Mouse (Mus musculus): ENCODE results near the gene Gm7029. TPM values are rescaled to one million over a fixed set of nuclear protein-coding genes. Genes with fewer than 3 reads are reported as not detected.
A peak's percentile ranks its signal among the peaks of the same experiment; 100 is the strongest.
"Not testable (repeated sequence)": the region's sequence is repeated elsewhere in the genome, so short reads cannot be mapped to it uniquely, and the experiment has no call there.

Gm7029 gene
- total RNA-seq, 2 experiments from 2014 or later, result not detected

DNA sequence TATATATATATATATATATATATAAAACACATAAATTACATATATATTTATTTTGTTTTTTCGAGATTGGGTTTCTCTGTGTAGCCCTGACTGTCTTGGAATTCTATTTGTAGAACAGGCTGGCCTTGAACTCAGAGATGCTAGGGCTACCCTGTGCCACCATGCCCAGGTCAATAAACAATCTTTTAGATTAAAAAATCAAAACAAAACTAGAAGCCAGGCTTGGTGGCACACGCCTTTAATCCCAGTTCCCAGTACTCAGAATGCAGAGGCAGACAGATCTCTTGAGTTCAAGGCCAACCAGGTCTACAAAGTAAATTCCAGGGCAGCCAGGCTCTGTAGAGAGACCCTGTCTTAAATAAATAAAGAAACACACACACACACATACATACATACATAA lies 17.7 kb downstream of the Gm7029 start:
- no peak for DNase-seq (ENCODE audit: low spot score in 2 of 2)

DNA sequence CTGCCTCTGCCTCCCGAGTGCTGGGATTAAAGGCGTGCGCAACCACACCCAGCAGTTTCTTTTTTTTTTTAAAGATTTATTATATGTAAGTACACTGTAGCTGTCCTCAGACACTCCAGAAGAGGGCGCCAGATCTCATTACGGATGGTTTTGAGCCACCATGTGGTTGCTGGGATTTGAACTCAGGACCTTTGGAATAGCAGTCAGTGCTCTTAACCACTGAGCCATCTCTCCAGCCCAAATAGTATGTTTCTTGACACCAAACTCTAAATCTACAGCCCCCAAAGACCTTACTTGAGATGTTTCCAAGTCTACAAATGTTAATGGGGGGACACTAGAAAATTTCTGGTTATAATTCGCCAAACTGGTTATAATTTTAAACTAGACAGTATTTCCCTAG lies 18.3 kb downstream of the Gm7029 start:
- not testable (repeated sequence) for DNase-seq (ENCODE audit: low spot score in 2 of 2)

DNA sequence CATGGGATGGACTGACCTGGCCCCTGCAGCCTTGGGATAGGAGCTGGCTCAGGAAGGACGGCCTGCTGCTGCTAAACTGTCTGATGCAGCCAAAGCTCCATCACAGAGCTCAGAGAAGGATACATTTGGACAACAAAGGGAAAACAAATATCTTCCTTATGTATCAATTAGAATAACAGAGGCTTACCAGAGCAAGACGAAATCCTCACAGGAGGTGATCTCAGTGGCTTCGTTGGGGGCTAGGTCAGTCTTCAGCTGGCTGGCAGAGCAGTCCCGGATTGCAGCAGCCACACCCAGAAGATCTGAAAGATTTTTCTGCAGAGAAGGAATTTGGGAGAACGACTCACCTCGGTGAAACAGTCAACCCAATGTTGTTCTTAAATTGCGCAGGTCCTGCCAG lies 18.8 kb downstream of the Gm7029 start:
- no peak for DNase-seq (ENCODE audit: low spot score in 2 of 2)

DNA sequence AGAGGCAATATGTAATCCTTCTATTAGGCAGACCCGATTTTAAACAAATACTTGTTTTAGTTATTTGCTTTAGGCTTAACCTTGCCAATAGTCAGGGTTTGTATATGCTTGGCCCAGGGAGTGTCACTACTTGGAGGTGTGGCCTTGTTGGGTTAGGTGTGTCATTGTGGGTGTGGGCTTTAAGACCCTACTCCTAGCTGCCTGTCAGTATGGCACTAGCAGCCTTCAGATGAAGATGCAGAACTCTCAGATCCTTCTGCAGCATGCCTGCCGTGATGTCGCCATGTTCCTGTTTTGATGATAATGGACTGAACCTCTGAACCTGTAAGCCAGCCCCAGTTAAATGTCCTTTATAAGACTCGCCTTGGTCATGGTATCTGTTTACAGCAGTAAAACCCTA lies 19.4 kb downstream of the Gm7029 start:
- DNase-seq (ENCODE audit: low spot score in 2 of 2), result not testable (repeated sequence)

DNA sequence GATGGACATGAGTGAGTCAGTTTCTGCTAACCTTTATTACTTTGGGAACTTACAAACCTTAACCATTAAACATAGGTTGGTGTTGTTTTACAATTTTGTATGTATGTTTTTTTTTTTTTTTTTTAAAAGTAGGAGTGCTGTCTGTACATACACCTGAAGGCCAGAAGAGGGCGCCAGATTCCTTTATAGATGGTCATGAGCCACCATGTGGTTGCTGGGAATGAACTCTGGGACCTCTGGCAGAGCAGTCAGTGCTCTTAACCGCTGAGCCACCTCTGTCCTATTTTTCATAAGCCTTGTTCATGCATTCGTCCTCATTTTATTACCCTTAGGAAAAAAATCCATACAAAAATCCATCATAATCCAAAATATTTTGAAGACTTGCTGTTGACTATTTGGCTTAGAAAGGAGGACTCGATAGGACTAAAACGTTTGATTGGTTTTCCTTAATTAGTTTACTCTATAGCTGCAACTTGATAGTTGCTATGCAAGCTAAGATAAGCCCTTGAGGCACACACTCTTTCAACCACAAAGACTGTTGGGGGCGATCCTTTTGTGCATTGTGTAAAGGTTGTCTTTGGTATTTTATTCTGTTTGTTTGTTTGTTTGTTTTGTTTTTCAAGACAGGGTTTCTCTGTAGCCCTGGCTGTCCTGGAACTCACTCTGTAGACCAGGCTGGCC lies 23.6 kb downstream of the Gm7029 start:
- no peak for DNase-seq (ENCODE audit: low spot score in 2 of 2)

DNA sequence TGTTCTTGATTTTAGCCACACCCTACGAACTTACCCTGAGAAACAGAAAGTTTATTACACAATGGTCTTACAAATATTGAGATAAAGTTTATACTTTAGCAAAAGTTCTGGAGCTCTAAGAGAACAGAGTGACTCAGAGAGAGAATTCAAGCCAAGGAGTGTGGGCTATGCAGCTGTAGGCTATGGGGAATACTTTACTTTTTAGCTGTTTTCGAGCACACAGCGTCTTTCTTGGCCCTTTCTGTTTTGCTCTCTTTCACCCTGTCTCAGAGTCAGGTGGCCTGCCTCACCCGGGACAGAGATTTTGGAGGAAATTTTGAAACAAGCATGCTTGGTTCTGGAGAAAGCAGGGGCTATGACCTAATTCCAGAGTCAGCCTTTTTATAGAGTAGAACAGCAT lies 24.6 kb downstream of the Gm7029 start:
- DNase-seq (ENCODE audit: low spot score in 2 of 2), result not testable (repeated sequence)

DNA sequence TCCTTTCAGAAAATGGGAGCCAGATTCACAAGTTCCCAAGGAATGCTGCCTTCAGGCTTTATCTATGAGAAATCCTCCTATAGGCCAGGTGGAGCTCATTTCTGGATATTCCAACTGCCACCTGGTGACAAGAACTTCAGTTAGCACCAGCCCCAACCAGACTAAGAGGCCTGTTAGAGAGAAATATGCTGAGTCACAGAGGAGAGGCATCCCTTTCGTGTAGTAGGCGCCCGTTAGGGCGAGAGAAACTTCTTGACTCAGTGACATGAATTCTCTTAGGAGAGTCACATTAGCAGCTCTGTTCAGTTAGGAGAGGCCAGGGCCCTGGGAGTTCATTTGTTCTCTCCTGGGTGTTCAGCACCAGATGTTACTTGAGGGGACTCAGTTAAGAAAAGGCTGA lies 26.0 kb downstream of the Gm7029 start:
- no peak for DNase-seq (ENCODE audit: low spot score in 2 of 2)

DNA sequence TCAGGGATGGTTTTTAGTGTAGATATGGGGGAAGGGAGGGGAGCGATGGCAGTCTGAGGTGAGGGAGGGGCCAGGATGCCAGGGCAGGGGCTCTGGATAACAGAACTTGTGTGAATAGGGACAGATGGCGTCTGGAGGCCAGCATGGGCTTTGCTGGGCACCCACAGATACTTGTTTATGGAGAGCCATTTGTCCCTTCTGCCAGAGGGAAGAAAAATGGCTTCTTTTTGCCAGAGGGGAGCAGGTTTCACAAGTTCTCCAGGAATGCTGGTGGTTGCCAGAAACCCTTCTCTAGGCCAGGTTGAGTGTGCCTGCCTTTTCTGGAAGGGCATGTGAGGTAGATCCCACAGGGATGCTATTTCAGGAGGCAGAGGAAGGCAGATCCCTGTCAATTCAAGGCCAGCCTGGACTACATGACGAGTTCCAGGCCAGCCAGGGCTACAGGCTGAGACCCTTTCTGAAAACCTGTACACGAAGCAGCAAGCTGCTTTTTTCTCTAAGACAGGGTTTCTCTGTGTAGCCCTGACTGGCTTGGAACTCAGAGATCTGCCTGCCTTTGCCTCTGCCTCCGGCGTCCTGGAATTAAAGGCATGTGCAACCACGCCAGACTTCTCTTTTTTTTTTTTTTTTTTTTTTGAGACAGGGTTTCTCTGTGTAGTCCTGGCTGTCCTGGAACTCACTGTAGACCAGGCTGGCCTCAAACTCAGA lies 26.8 kb downstream of the Gm7029 start:
- no peak for DNase-seq (ENCODE audit: low spot score in 2 of 2)

DNA sequence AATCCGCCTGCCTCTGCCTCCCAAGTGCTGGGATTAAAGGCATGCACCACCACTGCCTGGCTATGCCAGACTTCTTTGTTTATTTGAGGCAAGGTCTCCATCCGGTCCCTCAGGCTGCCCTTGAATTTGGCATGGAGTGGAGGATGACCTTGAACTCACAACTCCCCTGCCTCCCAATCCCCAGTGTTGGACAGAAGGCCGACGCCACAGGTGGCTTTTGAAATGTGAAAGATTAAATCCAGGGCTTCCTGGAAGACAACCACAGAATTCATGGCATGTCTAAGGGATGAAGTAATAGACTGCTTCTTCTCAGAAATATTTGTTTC lies 27.3 kb downstream of the Gm7029 start:
- DNase-seq (ENCODE audit: low spot score in 2 of 2), result no peak

DNA sequence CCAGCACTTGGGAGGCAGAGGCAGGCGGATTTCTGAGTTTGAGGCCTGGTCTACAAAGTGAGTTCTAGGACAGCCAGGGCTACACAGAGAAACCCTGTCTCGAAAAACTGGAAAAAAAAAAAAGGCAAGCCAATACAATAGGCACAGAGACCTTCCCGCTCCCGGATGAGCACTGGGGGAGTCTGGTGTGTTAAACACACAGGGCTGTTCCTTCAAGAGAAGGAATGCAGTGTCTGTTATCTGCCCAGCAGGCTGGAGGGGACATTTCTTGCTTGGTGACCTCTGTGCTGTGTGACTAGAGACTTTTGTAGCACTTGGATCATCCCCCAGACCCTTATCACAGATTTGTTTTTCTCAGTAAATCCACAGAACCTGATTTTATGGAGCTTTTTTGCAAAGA lies 28.0 kb downstream of the Gm7029 start:
- no peak for DNase-seq (ENCODE audit: low spot score in 2 of 2)

DNA sequence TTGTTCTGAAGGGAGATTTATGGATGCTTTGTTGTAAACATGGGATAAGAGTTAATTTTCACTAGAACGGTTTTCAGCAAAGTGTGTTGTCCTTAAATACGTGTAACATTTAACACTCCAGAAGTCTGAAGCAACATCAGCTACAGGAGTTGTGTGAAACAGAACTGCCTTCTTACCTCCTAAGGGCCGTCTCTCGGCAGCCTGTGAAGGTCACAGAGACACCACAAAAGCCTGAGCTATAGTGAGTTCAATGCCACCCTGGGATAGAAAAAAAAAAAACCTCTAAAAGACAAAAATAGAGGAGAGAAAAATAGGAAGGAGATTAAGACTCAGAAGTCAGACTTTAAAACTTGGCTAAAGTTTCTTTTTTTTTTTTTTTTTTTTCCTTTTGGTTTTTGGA lies 28.4 kb downstream of the Gm7029 start:
- DNase-seq (ENCODE audit: low spot score in 2 of 2), result no peak

DNA sequence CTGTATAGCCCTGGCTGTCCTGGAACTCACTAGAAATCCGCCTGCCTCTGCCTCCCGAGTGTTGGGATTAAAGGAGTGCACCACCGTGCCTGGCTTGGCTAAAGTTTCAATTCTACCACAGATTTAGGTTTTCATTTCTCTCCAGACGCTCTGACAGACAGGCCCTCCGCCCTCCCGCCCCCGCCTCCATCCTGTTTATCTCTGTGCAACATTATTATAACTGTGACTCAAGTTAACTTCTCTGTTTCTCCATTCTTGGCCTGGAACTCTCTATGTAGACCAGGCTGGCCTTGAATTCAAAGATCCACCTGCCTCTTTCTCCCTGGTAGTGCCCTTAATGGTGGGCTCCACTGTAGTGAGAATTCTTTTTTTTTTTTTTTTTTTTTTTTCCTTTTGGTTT lies 28.9 kb downstream of the Gm7029 start:
- no peak for DNase-seq (ENCODE audit: low spot score in 2 of 2)

DNA sequence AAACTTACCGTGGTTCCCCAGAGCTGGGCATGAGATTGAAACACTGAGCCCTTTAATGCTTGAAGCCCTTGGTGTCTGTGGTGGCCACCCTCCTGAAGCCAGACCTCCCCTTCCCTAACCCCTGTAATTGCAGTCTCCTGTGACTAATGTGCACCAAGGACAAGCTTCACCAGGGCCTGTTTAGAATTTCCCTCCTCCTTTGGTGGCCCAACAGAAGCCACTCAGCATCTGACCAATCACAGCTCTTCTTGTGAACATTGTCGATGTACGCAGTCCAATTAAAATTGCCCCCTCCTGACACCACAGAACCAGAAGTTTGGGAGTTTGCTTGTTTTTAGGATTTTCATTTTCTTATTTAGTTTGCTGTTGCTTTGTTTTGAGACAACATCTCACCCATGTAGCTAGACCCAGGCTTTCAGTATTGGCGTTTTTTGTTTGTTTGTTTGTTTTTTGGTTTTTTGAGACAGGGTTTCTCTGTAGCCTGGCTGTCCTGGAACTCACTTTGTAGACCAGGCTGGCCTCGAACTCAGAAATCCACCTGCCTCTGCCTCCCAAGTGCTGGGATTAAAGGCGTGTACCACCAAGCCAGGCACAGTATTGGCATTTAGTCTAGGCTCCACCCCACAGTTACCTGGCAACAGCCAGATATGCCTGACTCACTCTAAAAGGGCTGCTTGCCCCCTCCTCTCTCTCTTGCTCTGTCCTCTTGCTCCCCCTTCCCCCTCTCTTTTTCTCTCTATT lies 30.4 kb downstream of the Gm7029 start:
- DNase-seq (ENCODE audit: low spot score in 2 of 2), result not testable (repeated sequence)

DNA sequence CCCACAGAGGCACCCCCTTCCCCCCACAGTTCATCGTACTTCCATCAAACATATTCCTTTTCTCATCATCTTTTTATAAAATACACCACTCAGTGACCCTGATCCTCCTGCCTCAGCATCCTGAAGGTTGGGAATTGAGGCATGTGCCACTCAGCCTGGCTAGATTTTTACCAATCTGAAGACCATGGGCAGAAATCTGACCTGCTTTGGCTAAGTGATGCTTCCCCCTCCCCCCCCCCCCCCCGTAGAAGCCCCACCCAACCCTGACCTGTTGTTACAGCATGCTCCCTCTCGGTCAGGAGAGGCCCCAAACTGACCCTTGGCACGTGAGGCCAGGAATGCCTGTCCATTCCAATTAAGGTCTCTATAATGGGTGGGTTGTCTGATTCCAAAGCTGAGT lies 31.2 kb downstream of the Gm7029 start, which contains the start of gene Platr17:
Platr17 (plus strand) TSS at position 301 of the 400 bp plus-strand sequence.
- DNase-seq (ENCODE audit: low spot score in 2 of 2), result not testable (repeated sequence)

DNA sequence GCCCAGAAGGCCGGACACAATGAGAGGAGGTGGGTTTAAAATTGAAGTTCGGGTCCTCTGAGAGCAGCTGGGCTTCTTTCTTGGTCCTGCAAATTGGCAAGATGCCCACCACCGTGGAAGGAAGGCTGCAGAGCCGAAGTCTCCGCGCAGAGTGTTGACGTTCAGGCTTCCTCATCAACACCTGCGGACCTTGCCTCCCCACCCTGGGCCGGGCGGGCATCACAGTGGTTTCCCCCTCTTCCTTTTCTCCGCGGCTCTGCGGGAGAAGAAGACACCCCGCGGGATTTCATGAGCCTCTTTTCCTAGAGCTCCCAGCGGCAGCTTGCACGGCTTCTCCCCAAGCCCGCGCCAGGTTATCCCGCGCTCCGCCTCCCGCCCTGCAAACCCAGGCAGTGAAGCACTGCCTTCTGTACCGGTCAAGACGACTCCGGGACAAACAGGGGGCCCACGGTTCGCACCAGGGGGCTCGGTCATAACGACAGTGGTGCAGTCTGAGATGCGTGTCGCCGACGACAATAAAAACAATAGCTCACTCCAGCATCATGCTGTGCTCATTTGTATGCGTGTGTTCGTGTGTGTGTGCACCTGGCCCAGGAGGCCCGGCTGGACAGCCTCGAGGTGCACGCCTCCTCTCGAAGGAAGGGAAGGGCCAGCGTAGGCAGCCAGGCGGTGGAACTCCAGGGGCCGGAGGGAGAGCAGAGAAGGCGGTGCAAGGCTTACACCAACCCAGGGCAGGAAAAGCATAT lies 34.9 kb downstream of the Gm7029 start:
- DNase-seq (ENCODE audit: low spot score in 2 of 2), result no peak

DNA sequence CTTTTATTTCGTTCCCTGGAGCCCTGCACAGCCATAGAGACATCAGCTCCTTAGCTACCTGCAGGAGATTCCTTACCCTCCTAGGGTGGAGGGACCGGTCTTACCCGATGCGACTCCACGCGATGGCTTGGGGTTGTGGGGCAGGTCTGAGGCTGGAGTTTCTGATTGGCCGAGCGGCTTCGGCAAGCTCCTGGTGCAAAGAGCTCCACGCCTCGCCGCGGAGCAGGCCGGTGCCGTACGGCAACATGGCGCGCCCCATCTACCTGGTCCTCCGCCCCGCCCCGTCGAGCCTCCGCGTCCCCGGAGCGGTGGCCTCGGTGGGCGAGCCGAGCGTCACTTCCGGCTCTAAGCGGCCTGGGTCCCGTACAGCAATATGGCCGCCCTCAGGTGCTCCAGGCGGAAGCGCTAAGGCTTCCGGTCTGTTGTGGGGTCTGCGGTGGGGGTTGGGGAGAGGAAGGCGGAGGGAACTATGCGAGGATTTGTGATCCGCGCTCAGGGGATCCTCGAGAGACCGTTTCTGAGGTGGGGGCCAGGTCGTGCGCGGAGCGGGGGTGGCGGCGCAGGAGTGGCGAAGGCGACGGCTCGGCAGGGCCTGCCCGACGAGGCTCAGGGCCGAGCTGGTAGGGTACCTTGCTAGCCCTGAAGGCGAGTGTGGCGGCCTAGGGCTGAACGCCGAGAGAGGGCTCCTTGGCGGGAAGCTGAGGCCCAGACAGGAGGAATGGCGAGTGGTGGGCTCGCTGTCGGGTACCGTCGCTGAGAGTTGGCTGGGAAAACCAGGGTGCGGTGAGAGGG lies 35.6 kb downstream of the Gm7029 start, which contains the start of gene Daxx:
Daxx (plus strand) TSS at position 338 of the 792 bp plus-strand sequence.
- peak; percentile 98 for DNase-seq (ENCODE audit: low spot score in 2 of 2)

DNA sequence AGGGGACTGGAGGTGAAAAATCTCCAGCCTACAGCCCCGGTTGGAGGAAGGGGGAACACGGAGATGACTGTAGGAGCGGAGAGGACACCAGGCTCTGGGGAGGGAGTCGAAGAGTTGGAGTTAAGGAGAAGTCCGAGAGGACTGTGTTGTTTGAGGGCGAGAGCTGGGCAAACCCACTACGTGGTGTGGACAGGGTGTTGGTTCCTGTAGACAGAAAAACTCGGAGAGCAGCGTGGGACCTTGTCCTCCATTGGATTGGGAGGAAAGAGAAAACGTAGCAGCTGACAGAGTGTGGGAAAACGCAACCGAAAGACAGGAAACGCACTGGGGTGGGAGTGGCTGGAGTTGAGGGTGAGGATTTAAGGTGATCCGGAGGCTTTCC lies 36.2 kb downstream of the Gm7029 start:
- DNase-seq (ENCODE audit: low spot score in 2 of 2), result no peak

DNA sequence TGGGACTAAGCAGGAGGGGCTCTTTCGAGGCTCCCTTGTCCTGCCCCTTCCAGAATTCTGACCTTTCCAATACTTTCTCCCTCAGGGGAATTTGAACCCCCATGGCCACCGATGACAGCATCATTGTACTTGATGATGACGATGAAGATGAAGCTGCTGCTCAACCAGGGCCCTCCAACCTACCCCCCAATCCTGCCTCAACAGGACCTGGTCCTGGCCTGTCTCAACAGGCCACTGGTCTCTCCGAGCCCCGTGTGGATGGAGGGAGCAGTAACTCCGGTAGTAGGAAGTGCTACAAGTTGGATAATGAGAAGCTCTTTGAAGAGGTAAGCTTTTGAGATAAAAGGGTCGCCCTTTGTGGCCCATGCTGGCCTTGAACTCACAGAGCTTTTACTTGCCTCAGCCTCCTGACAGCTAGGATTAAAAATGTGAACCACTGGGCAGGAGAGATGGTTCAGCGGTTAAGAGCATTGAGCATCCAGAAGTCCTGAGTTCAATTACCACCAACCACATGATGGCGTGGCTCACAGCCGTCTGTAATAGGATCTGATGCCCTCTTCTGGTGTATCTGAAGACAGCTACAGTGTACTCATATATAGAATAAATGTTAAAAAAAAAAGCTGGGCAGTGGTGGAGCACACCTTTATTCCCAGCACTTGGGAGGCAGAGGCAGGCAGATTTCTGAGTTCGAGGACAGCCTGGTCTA lies 36.9 kb downstream of the Gm7029 start:
- no peak for DNase-seq (ENCODE audit: low spot score in 2 of 2)

DNA sequence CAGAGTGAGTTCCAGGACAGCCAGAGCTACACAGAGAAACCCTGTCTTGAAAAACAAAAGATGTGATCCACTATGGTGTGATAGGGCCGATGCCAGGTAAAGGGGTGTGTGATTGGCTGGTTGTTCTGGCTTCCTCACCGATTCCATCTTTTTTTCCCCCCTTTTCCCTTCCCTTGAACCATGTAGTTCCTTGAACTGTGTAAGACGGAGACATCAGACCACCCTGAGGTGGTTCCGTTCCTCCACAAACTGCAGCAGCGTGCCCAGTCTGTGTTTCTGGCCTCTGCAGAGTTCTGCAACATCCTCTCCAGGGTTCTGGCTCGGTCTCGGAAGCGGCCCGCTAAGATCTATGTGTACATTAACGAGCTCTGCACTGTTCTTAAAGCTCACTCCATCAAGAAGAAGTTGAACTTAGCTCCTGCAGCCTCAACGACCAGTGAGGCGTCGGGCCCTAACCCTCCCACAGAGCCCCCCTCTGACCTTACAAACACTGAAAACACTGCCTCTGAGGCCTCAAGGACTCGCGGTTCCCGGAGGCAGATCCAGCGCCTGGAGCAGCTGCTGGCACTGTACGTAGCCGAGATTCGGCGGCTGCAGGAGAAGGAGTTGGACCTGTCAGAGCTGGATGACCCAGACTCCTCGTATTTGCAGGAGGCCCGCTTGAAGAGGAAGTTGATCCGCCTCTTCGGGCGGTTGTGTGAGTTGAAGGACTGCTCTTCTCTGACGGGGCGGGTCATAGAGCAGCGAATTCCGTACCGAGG lies 37.6 kb downstream of the Gm7029 start:
- no peak for DNase-seq (ENCODE audit: low spot score in 2 of 2)

All from adrenal gland, postnatal 4 days (tissue).